Comparison of ENCODE assay signal across 8 mouse cellular contexts in genomic region chr3:135423608-135424212, GRCm38 (mm10). TPM values are rescaled to one million over a fixed set of nuclear protein-coding genes. Genes with fewer than 3 reads are reported as not detected.
A peak's percentile ranks its signal among the peaks of the same experiment; 100 is the strongest.
DNase-seq lines count a peak whose midpoint lies in the region; ATAC-seq and TF ChIP-seq lines count a peak whose summit lies in the region.

Gene Cisd2, minus strand, starts transcription at chr3:135423925.

- no peak for DNase-seq in testis, postnatal 14 days (ENCODE audit: low spot score)
- peak; percentile 34 for DNase-seq in c-Kit-positive CD71-positive TER-119-positive erythroid progenitor cells, embryonic 14.5 days (ENCODE audit: low spot score)
- DNase-seq in heart, adult 8-10 months (ENCODE audit: low spot score), result no peak
- DNase-seq in MN1 (ENCODE audit: low spot score), result no peak
- DNase-seq in thymus, postnatal 14 days, result no peak

- H3K36me3 ChIP-seq in testis, adult 2 months (ENCODE audit: control insufficient read depth, insufficient read depth, low read length), result no peaks in the 10 kb centered on the region
- no peaks in the 10 kb centered on the region for H3K36me3 ChIP-seq in kidney, embryonic 15.5 days
- no peaks in the 10 kb centered on the region for H3K36me3 ChIP-seq in macrophage (ENCODE audit: inconsistent target)

- H3K4me1 ChIP-seq in testis, adult 2 months (ENCODE audit: control insufficient read depth, insufficient read depth, low read length), result peaks cover 2% of the 10 kb centered on the region; the same call in 1 of the 2 replicates
- peaks cover 20% of the 10 kb centered on the region for H3K4me1 ChIP-seq in kidney, embryonic 15.5 days

- ATAC-seq in kidney, embryonic 15.5 days (replicated peaks; ENCODE audit: low FRiP score), result peak; percentile 24

- H3K27ac ChIP-seq in testis, adult 2 months (ENCODE audit: control insufficient read depth, insufficient read depth, low read depth, low read length), result peak within 1 kb of the TSS; percentile 95
- H3K27ac ChIP-seq in kidney, embryonic 15.5 days, result peak within 1 kb of the TSS; percentile 98
- H3K27ac ChIP-seq in macrophage, result peak within 1 kb of the TSS; percentile 81

- H3K9ac ChIP-seq in kidney, embryonic 15.5 days, result peak within 1 kb of the TSS; percentile 83

- WGBS in kidney, embryonic 15.5 days, result 1% methylated on average over 8 of the region's 8 CpGs
- 2% methylated on average over 8 of the region's 8 CpGs for WGBS in macrophage (ENCODE audit: missing documents)

- H3K4me2 ChIP-seq in kidney, embryonic 15.5 days, result peak within 1 kb of the TSS; percentile 75

- H3K9me3 ChIP-seq in kidney, embryonic 15.5 days (replicated peaks), result no peaks in the 10 kb centered on the region

- TF ChIP-seq CTCF in testis, adult 2 months (IDR thresholded peaks at IDR 0.05; ENCODE audit: control insufficient read depth, insufficient read depth, insufficient replicate concordance, low read depth, low read length), result no peak

- peak within 1 kb of the TSS; percentile 86 for H3K4me3 ChIP-seq in testis, adult 2 months (ENCODE audit: control insufficient read depth, low read depth, low read length)
- peak within 1 kb of the TSS; percentile 83 for H3K4me3 ChIP-seq in kidney, embryonic 15.5 days (replicated peaks)
- peak within 1 kb of the TSS; percentile 81 for H3K4me3 ChIP-seq in macrophage (ENCODE audit: inconsistent target)

- no peaks in the 10 kb centered on the region for H3K27me3 ChIP-seq in testis, adult 2 months (ENCODE audit: control insufficient read depth, insufficient read depth, low read length)
- H3K27me3 ChIP-seq in kidney, embryonic 15.5 days, result no peaks in the 10 kb centered on the region

- H3K79me2 ChIP-seq in macrophage (ENCODE audit: inconsistent target), result peaks cover 90% of the 10 kb centered on the region

- no peak for TF ChIP-seq POLR2A in testis, adult 2 months (IDR thresholded peaks at IDR 0.05; ENCODE audit: control insufficient read depth, low read depth, low read length)

RNA-seq across cellular contexts. Expression of gene Cisd2, which starts in this region (rescaled TPM):
- 6.5 and 6.7 TPM in 2 replicates for polyA plus RNA-seq in testis, adult 2 months (2012; rRNA removed)
- total RNA-seq in heart, adult 8-10 months (2022), result 10 to 100 TPM; 45.0 to 53.5 (median 50.7) TPM
- 68.8 and 77.6 TPM in 2 replicates for polyA plus RNA-seq in kidney, embryonic 15.5 days (2015; fragmentation: Nextera tagmentation; extraction: Ambion mirVana)
- total RNA-seq in macrophage (2018; cell fraction: chromatin; rRNA removed), result 100 to 1,000 TPM in 6 of 26 experiments, 10 to 100 TPM in 20; 26.2 to 130 (median 74.0) TPM
- total RNA-seq in macrophage (2018; cell fraction: cytosol; rRNA removed), result 10 to 100 TPM; 18.0 to 33.1 (median 24.8) TPM
- 100 to 1,000 TPM in 6 of 26 experiments, 10 to 100 TPM in 20; 43.1 to 132 (median 69.0) TPM for total RNA-seq in macrophage (2018; cell fraction: nucleus; rRNA removed)
- polyA plus RNA-seq in macrophage (2018), result 28.4 to 33.3 TPM (median 31.0 TPM) in 3 replicates
